Mouse (Mus musculus) forebrain, postnatal 0 days (tissue): ENCODE measurements at regions not wholly inside any gene's neighbourhood (a gene's known extent, or its start where the extent isn't known, plus 50 kb on each side); places are given as distances from the start of the nearest gene placed in this dataset.
"Not testable (repeated sequence)": the region's sequence is repeated elsewhere in the genome, so short reads cannot be mapped to it uniquely, and the experiment has no call there.

Source experiments
- ATAC-seq: fragments of 200-750 bp; cut with Nextera tagmentation; 2 replicates; pipeline ENCODE4 v1.8.0; 2017; ENCODE audit warnings: mild to moderate bottlenecking, moderate library complexity
- DNase-seq: peaks from one replicate; pipeline ENCODE4 v3.0.0-alpha.2; 2015
- H3K27ac ChIP-seq: fragments of 300-500 bp; sonication (generic); 2 replicates; pipeline ENCODE4 v1.5.1; 2014; ENCODE audit warnings: low read depth, mild to moderate bottlenecking, antibody characterized with exemption, low read length, moderate library complexity, mixed read lengths
- H3K27me3 ChIP-seq: fragments of 300-500 bp; sonication (generic); 2 replicates; pipeline ENCODE4 v1.6.1; 2014; ENCODE audit warnings: mild to moderate bottlenecking, low read length, mixed read lengths; ENCODE audit not compliant: insufficient read depth
- H3K36me3 ChIP-seq: fragments of 300-500 bp; sonication (generic); 2 replicates; pipeline ENCODE4 v1.6.1; 2014; ENCODE audit warnings: mild to moderate bottlenecking, moderate library complexity; ENCODE audit not compliant: insufficient read depth
- H3K4me1 ChIP-seq: fragments of 300-500 bp; sonication (generic); 2 replicates; pipeline ENCODE4 v1.6.1; 2014; ENCODE audit warnings: antibody characterized with exemption; ENCODE audit not compliant: insufficient read depth
- H3K4me2 ChIP-seq: fragments of 300-500 bp; sonication (generic); 2 replicates; pipeline ENCODE4 v1.6.1; 2014; ENCODE audit warnings: low read depth, mild to moderate bottlenecking, moderate library complexity
- H3K4me3 ChIP-seq: fragments of 300-500 bp; sonication (generic); 2 replicates; pipeline ENCODE4 v1.5.1; 2014; ENCODE audit warnings: low read depth, low read length, mixed read lengths
- H3K9ac ChIP-seq: fragments of 300-500 bp; sonication (generic); 2 replicates; pipeline ENCODE4 v1.6.1; 2014; ENCODE audit warnings: mild to moderate bottlenecking
- H3K9me3 ChIP-seq: fragments of 300-500 bp; sonication (generic); 2 replicates; pipeline ENCODE4 v1.6.1; 2016; ENCODE audit warnings: low read length
- CTCF ChIP-seq: sonication (generic); IDR thresholded peaks from 2 replicates; pipeline ENCODE4 v1.5.1; 2016; ENCODE audit warnings: antibody characterized with exemption, control low read depth, low read depth
- WGBS: fragments of 180-500 bp; shearing (Covaris S2); extraction: QIAGEN DNeasy Blood & Tissue Kit; methylation state at CpG from one replicate; pipeline ENCODE4 v1.1.7; 2014; 5-methylcytosine and 5-hydroxymethylcytosine counted together

GRCm38 (mm10) chr3:82234306-82234705 is 88.7 kb upstream of the Gucy1a1 start:
- no peak overlapping the region for H3K9ac ChIP-seq
- H3K27me3 ChIP-seq: no peaks in the 10 kb centered on the region
- no peak overlapping the region for H3K4me2 ChIP-seq
- H3K4me3 ChIP-seq: no peak overlapping the region
- no peak for TF ChIP-seq CTCF
- no peaks in the 10 kb centered on the region for H3K36me3 ChIP-seq
- no peak overlapping the region for H3K27ac ChIP-seq
- DNase-seq (no peak), ATAC-seq (no peak)
- H3K9me3 ChIP-seq: no peaks in the 10 kb centered on the region
- H3K4me1 ChIP-seq: peaks cover 5% of the 10 kb centered on the region; the same call in 1 of the 2 replicates

- Histone ChIP-seq H3K4me1 (no peaks in the 10 kb centered on the region), H3K4me3 (no peak overlapping the region), H3K9me3 (no peaks in the 10 kb centered on the region), H3K36me3 (no peaks in the 10 kb centered on the region), H3K27ac (no peak overlapping the region), H3K4me2 (no peak overlapping the region), H3K9ac (no peak overlapping the region), H3K27me3 (no peaks in the 10 kb centered on the region)
- 92% methylated on average over 1 of the region's 1 CpGs for WGBS
- TF ChIP-seq CTCF: no peak
- DNase-seq (no peak), ATAC-seq (no peak)
Measured at GRCm38 (mm10) chr3:82223379-82223778, 77.8 kb upstream of the Gucy1a1 start.

GRCm38 (mm10) chr3:82221924-82222323 is 76.3 kb upstream of the Gucy1a1 start:
- ATAC-seq (no peak), DNase-seq (no peak)
- H3K9ac ChIP-seq: no peak overlapping the region
- no peaks in the 10 kb centered on the region for H3K27me3 ChIP-seq
- no peak overlapping the region for H3K4me2 ChIP-seq
- no peaks in the 10 kb centered on the region for H3K4me1 ChIP-seq
- H3K36me3 ChIP-seq: no peaks in the 10 kb centered on the region
- TF ChIP-seq CTCF: no peak
- no peak overlapping the region for H3K4me3 ChIP-seq
- no peak overlapping the region for H3K27ac ChIP-seq
- 86% methylated on average over 1 of the region's 1 CpGs for WGBS
- no peaks in the 10 kb centered on the region for H3K9me3 ChIP-seq

GRCm38 (mm10) chr3:82219192-82219885 is 73.8 kb upstream of the Gucy1a1 start:
- not testable (repeated sequence) for DNase-seq, H3K9me3 ChIP-seq, H3K27ac ChIP-seq, H3K4me2 ChIP-seq, H3K4me3 ChIP-seq, H3K36me3 ChIP-seq, H3K9ac ChIP-seq, H3K4me1 ChIP-seq, ATAC-seq, H3K27me3 ChIP-seq
- WGBS: 80% methylated on average over 1 of the region's 1 CpGs

- H3K9ac ChIP-seq: no peak overlapping the region
- H3K36me3 ChIP-seq: no peaks in the 10 kb centered on the region
- TF ChIP-seq CTCF: no peak
- H3K4me2 ChIP-seq: no peak overlapping the region
- ATAC-seq: no peak
- H3K4me1 ChIP-seq: no peaks in the 10 kb centered on the region
- no peaks in the 10 kb centered on the region for H3K9me3 ChIP-seq
- no peaks in the 10 kb centered on the region for H3K27me3 ChIP-seq
- 87% methylated on average over 6 of the region's 6 CpGs for WGBS
- no peak overlapping the region for H3K4me3 ChIP-seq
- no peak overlapping the region for H3K27ac ChIP-seq
- no peak for DNase-seq
Measured at GRCm38 (mm10) chr3:82214566-82215465, 69.2 kb upstream of the Gucy1a1 start.

- Histone ChIP-seq H3K27ac (no peak overlapping the region), H3K4me3 (no peak overlapping the region), H3K9ac (no peak overlapping the region), H3K4me1 (no peaks in the 10 kb centered on the region), H3K27me3 (no peaks in the 10 kb centered on the region), H3K36me3 (no peaks in the 10 kb centered on the region), H3K4me2 (no peak overlapping the region), H3K9me3 (no peaks in the 10 kb centered on the region)
- no peak for TF ChIP-seq CTCF
- WGBS: 91% methylated on average over 5 of the region's 5 CpGs
- DNase-seq: no peak
- no peak for ATAC-seq
Measured at GRCm38 (mm10) chr3:82207321-82207720, 61.7 kb upstream of the Gucy1a1 start.
